Mouse (Mus musculus) stomach, embryonic 15.5 days (tissue): Measurements from ENCODE around the gene Tmem161a. TPM values are rescaled to one million over a fixed set of nuclear protein-coding genes. Genes with fewer than 3 reads are reported as not detected.

Experiments
- ATAC-seq: fragments of 200-750 bp; cut with Nextera tagmentation; 2 replicates; pipeline ENCODE4 v1.8.0; 2017; ENCODE audit warnings: low read depth, moderate number of reproducible peaks, moderate TSS enrichment; ENCODE audit not compliant: insufficient read depth, low FRiP score
- H3K27ac ChIP-seq: fragments of 300-500 bp; sonication (generic); 2 replicates; pipeline ENCODE4 v1.5.1; 2015; ENCODE audit warnings: mild to moderate bottlenecking, inconsistent platforms
- H3K27me3 ChIP-seq: fragments of 300-500 bp; sonication (generic); replicated peaks from 2 replicates; pipeline ENCODE4 v1.6.1; 2015; ENCODE audit warnings: inconsistent platforms
- H3K36me3 ChIP-seq: fragments of 300-500 bp; sonication (generic); 2 replicates; pipeline ENCODE4 v1.6.1; 2015; ENCODE audit warnings: inconsistent platforms
- H3K4me1 ChIP-seq: fragments of 300-500 bp; sonication (generic); 2 replicates; pipeline ENCODE4 v1.6.1; 2015; ENCODE audit warnings: inconsistent platforms
- H3K4me2 ChIP-seq: fragments of 300-500 bp; sonication (generic); 2 replicates; pipeline ENCODE4 v1.6.1; 2015; ENCODE audit warnings: mild to moderate bottlenecking, inconsistent platforms
- H3K4me3 ChIP-seq: fragments of 300-500 bp; sonication (generic); replicated peaks from 2 replicates; pipeline ENCODE4 v1.5.1; 2015; ENCODE audit warnings: inconsistent platforms
- H3K9ac ChIP-seq: fragments of 300-500 bp; sonication (generic); 2 replicates; pipeline ENCODE4 v1.6.1; 2015; ENCODE audit warnings: inconsistent platforms
- H3K9me3 ChIP-seq: fragments of 300-500 bp; sonication (generic); 2 replicates; pipeline ENCODE4 v1.6.1; 2016; ENCODE audit warnings: inconsistent platforms
- WGBS: fragments of 180-500 bp; shearing (Covaris S2); methylation state at CpG from one replicate; pipeline ENCODE4 v1.1.7; 2015; 5-methylcytosine and 5-hydroxymethylcytosine counted together
- polyA plus RNA-seq: library from polyadenylated mRNA; unstranded; fragments of >200 nt; fragmentation: Nextera tagmentation; extraction: Ambion mirVana; gene quantifications from 2 replicates; pipeline ENCODE4 v1.2.1, GENCODE M21; 2015

Gene Tmem161a
- polyA plus RNA-seq, 1 experiment from 2014 or later: 54.4 TPM

- no peaks in the 10 kb centered on the region for H3K9me3 ChIP-seq
- H3K9ac ChIP-seq: no peak overlapping the region
- peaks cover 4% of the 10 kb centered on the region; the same call in 1 of the 2 replicates for H3K36me3 ChIP-seq
- H3K27me3 ChIP-seq: no peaks in the 10 kb centered on the region
- 61% methylated on average over 5 of the region's 5 CpGs for WGBS
- no peak overlapping the region for H3K27ac ChIP-seq
- no peak overlapping the region for H3K4me3 ChIP-seq
- ATAC-seq: no peak
- H3K4me2 ChIP-seq: no peak overlapping the region
- no peaks in the 10 kb centered on the region for H3K4me1 ChIP-seq
Measured at GRCm38 (mm10) chr8:70193238-70193637, 21.1 kb downstream of the Tmem161a start.

GRCm38 (mm10) chr8:70194191-70194590 lies 22.0 kb downstream of the Tmem161a start:
- no peaks in the 10 kb centered on the region for H3K4me1 ChIP-seq
- no peak for ATAC-seq
- no peak overlapping the region for H3K9ac ChIP-seq
- H3K4me2 ChIP-seq: no peak overlapping the region
- peaks cover 4% of the 10 kb centered on the region; the same call in 1 of the 2 replicates for H3K36me3 ChIP-seq
- no peak overlapping the region for H3K27ac ChIP-seq
- no peaks in the 10 kb centered on the region for H3K27me3 ChIP-seq
- WGBS: 75% methylated on average over 3 of the region's 3 CpGs
- no peak overlapping the region for H3K4me3 ChIP-seq
- no peaks in the 10 kb centered on the region for H3K9me3 ChIP-seq

GRCm38 (mm10) chr8:70195762-70196161 lies 23.6 kb downstream of the Tmem161a start:
- WGBS: 86% methylated on average over 2 of the region's 2 CpGs
- no peak for ATAC-seq

GRCm38 (mm10) chr8:70197603-70198002 lies 25.4 kb downstream of the Tmem161a start:
- no peak for ATAC-seq
- WGBS: 47% methylated on average over 7 of the region's 7 CpGs
- Histone ChIP-seq H3K4me3 (no peak overlapping the region), H3K36me3 (no peaks in the 10 kb centered on the region), H3K27ac (no peak overlapping the region), H3K9ac (no peak overlapping the region), H3K9me3 (no peaks in the 10 kb centered on the region), H3K4me1 (peaks cover 10% of the 10 kb centered on the region), H3K4me2 (no peak overlapping the region), H3K27me3 (no peaks in the 10 kb centered on the region)

More at GRCm38 (mm10) chr8:70195762-70196161, 23.6 kb downstream of the Tmem161a start:
- Histone ChIP-seq H3K36me3 (peaks cover 4% of the 10 kb centered on the region; the same call in 1 of the 2 replicates), H3K4me1 (peaks cover 9% of the 10 kb centered on the region), H3K4me2 (no peak overlapping the region), H3K4me3 (no peak overlapping the region), H3K27me3 (no peaks in the 10 kb centered on the region), H3K9ac (no peak overlapping the region), H3K27ac (no peak overlapping the region), H3K9me3 (no peaks in the 10 kb centered on the region)

- peak; percentile 44 for ATAC-seq
- Histone ChIP-seq H3K9me3 (no peaks in the 10 kb centered on the region), H3K4me3 (no peak overlapping the region), H3K4me1 (peaks cover 10% of the 10 kb centered on the region), H3K9ac (no peak overlapping the region), H3K27me3 (no peaks in the 10 kb centered on the region), H3K36me3 (no peaks in the 10 kb centered on the region), H3K27ac (no peak overlapping the region), H3K4me2 (no peak overlapping the region)
- 46% methylated on average over 5 of the region's 5 CpGs for WGBS
Measured at GRCm38 (mm10) chr8:70200098-70200681, 28.0 kb downstream of the Tmem161a start.

GRCm38 (mm10) chr8:70201417-70201816 lies 29.3 kb downstream of the Tmem161a start:
- no peak overlapping the region for H3K4me2 ChIP-seq
- H3K4me3 ChIP-seq: no peak overlapping the region
- no peak overlapping the region for H3K9ac ChIP-seq
- ATAC-seq: peak; percentile 44
- no peaks in the 10 kb centered on the region for H3K9me3 ChIP-seq
- WGBS: 73% methylated on average over 3 of the region's 3 CpGs
- peaks cover 10% of the 10 kb centered on the region for H3K4me1 ChIP-seq
- no peaks in the 10 kb centered on the region for H3K27me3 ChIP-seq
- no peak overlapping the region for H3K27ac ChIP-seq
- no peaks in the 10 kb centered on the region for H3K36me3 ChIP-seq

GRCm38 (mm10) chr8:70203072-70203471 lies 30.9 kb downstream of the Tmem161a start:
- Histone ChIP-seq H3K27ac (no peak overlapping the region), H3K4me1 (peaks cover 10% of the 10 kb centered on the region), H3K9ac (no peak overlapping the region), H3K4me2 (no peak overlapping the region), H3K36me3 (no peaks in the 10 kb centered on the region), H3K9me3 (no peaks in the 10 kb centered on the region), H3K27me3 (no peaks in the 10 kb centered on the region), H3K4me3 (no peak overlapping the region)
- 70% methylated on average over 4 of the region's 4 CpGs for WGBS
- no peak for ATAC-seq

GRCm38 (mm10) chr8:70204757-70205156 lies 32.6 kb downstream of the Tmem161a start:
- ATAC-seq: no peak
- Histone ChIP-seq H3K27me3 (no peaks in the 10 kb centered on the region), H3K27ac (no peak overlapping the region), H3K9ac (no peak overlapping the region), H3K9me3 (no peaks in the 10 kb centered on the region), H3K4me2 (no peak overlapping the region), H3K36me3 (no peaks in the 10 kb centered on the region), H3K4me1 (peaks cover 10% of the 10 kb centered on the region), H3K4me3 (no peak overlapping the region)
- 52% methylated on average over 1 of the region's 1 CpGs for WGBS

- no peak overlapping the region for H3K4me3 ChIP-seq
- no peaks in the 10 kb centered on the region for H3K9me3 ChIP-seq
- H3K27me3 ChIP-seq: no peaks in the 10 kb centered on the region
- no peak for ATAC-seq
- no peak overlapping the region for H3K9ac ChIP-seq
- no peak overlapping the region for H3K27ac ChIP-seq
- no peaks in the 10 kb centered on the region for H3K36me3 ChIP-seq
- 67% methylated on average over 1 of the region's 1 CpGs for WGBS
- peaks cover 6% of the 10 kb centered on the region; the same call in 1 of the 2 replicates for H3K4me1 ChIP-seq
- H3K4me2 ChIP-seq: no peak overlapping the region
Measured at GRCm38 (mm10) chr8:70208130-70208529, 36.0 kb downstream of the Tmem161a start.

GRCm38 (mm10) chr8:70210538-70210937 lies 38.4 kb downstream of the Tmem161a start:
- H3K4me2 ChIP-seq: peak overlapping the region; percentile 99
- 30% methylated on average over 8 of the region's 8 CpGs for WGBS
- no peaks in the 10 kb centered on the region for H3K36me3 ChIP-seq
- H3K27ac ChIP-seq: no peak overlapping the region
- H3K4me3 ChIP-seq: 0 out of 2 replicates have a peak overlapping the region, but pooled peaks have one; percentile 7
- H3K9ac ChIP-seq: no peak overlapping the region
- peaks cover 6% of the 10 kb centered on the region; the same call in 1 of the 2 replicates for H3K4me1 ChIP-seq
- no peak for ATAC-seq
- H3K27me3 ChIP-seq: no peaks in the 10 kb centered on the region
- H3K9me3 ChIP-seq: no peaks in the 10 kb centered on the region

GRCm38 (mm10) chr8:70211275-70211674 lies 39.1 kb downstream of the Tmem161a start:
- no peaks in the 10 kb centered on the region for H3K9me3 ChIP-seq
- H3K4me1 ChIP-seq: peaks cover 6% of the 10 kb centered on the region; the same call in 1 of the 2 replicates
- H3K36me3 ChIP-seq: no peaks in the 10 kb centered on the region
- no peaks in the 10 kb centered on the region for H3K27me3 ChIP-seq
- H3K27ac ChIP-seq: no peak overlapping the region
- no peak for ATAC-seq
- peak overlapping the region; percentile 71 for H3K4me3 ChIP-seq
- WGBS: 74% methylated on average over 1 of the region's 1 CpGs
- H3K9ac ChIP-seq: 0 out of 2 replicates have a peak overlapping the region, but pooled peaks have one; percentile 47
- peak overlapping the region; percentile 99 for H3K4me2 ChIP-seq

GRCm38 (mm10) chr8:70211726-70212111 lies 39.6 kb downstream of the Tmem161a start:
- no peak for ATAC-seq
- Histone ChIP-seq H3K9ac (peak overlapping the region; percentile 47; the same call in 1 of the 2 replicates), H3K9me3 (no peaks in the 10 kb centered on the region), H3K4me1 (peaks cover 6% of the 10 kb centered on the region; the same call in 1 of the 2 replicates), H3K4me3 (peak overlapping the region; percentile 71), H3K27ac (no peak overlapping the region), H3K27me3 (no peaks in the 10 kb centered on the region), H3K4me2 (peak overlapping the region; percentile 99), H3K36me3 (no peaks in the 10 kb centered on the region)
- WGBS: 1% methylated on average over 31 of the region's 31 CpGs
